Mouse (Mus musculus) midbrain, embryonic 10.5 days (tissue): ENCODE results near the gene Il1b. TPM values are rescaled to one million over a fixed set of nuclear protein-coding genes. Genes with fewer than 3 reads are reported as not detected.

Experiments used
- DNase-seq: peaks from one replicate; pipeline ENCODE4 v3.0.0-alpha.2; 2017; ENCODE audit warnings: low spot score
- H3K27ac ChIP-seq: fragments of 300-500 bp; sonication (generic); replicated peaks from 2 replicates; pipeline ENCODE4 v1.5.1; 2016; ENCODE audit warnings: mild to moderate bottlenecking
- H3K27me3 ChIP-seq: fragments of 300-500 bp; sonication (generic); 2 replicates; pipeline ENCODE4 v1.6.1; 2016; ENCODE audit warnings: low read depth, mild to moderate bottlenecking; ENCODE audit not compliant: poor library complexity, severe bottlenecking
- H3K36me3 ChIP-seq: fragments of 300-500 bp; sonication (generic); 2 replicates; pipeline ENCODE4 v1.6.1; 2016; ENCODE audit warnings: mild to moderate bottlenecking, moderate library complexity
- H3K4me1 ChIP-seq: fragments of 300-500 bp; sonication (generic); 2 replicates; pipeline ENCODE4 v1.6.1; 2016
- H3K4me3 ChIP-seq: fragments of 300-500 bp; sonication (generic); 2 replicates; pipeline ENCODE4 v1.5.1; 2016; ENCODE audit warnings: mild to moderate bottlenecking, moderate library complexity
- H3K9me3 ChIP-seq: fragments of 300-500 bp; sonication (generic); replicated peaks from 2 replicates; pipeline ENCODE4 v1.6.1; 2016; ENCODE audit warnings: mild to moderate bottlenecking
- WGBS: fragments of 180-500 bp; shearing (Covaris S2); methylation state at CpG from one replicate; pipeline ENCODE4 v1.1.7; 2016; 5-methylcytosine and 5-hydroxymethylcytosine counted together
- polyA plus RNA-seq: library from polyadenylated mRNA; unstranded; fragments of >200 nt; fragmentation: Nextera tagmentation; extraction: Ambion mirVana; gene quantifications from 2 replicates; pipeline ENCODE4 v1.2.1, GENCODE M21; 2016

Gene Il1b
- polyA plus RNA-seq, 1 experiment from 2014 or later, result not detected

DNA sequence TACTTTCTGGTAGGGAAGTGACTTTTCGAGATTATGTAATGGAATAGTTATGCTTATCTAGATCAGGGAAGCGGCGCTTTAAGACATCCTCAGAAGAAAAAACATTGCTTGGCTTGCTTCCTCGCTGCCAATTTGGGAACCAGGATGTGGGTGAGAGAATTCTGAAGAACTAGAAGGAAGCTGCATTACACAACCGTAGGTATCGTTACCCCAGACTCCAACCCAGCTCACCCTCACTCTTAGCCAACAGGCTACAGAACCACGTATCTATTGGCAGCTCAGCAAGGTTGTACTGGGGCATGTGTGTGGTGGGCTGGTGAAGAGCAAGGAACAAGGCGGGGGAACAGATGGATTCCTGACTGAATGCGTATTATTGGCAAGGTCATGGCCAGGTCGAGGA is 10.7 kb downstream of the Il1b start:
- no peak overlapping the region for H3K27ac ChIP-seq
- DNase-seq, result no peak
- no peaks in the 10 kb centered on the region for H3K9me3 ChIP-seq
- H3K4me1 ChIP-seq, result no peaks in the 10 kb centered on the region
- H3K36me3 ChIP-seq, result no peaks in the 10 kb centered on the region
- H3K27me3 ChIP-seq, result no peaks in the 10 kb centered on the region
- H3K4me3 ChIP-seq, result no peak overlapping the region
- WGBS, result 89% methylated on average over 10 of the region's 10 CpGs

DNA sequence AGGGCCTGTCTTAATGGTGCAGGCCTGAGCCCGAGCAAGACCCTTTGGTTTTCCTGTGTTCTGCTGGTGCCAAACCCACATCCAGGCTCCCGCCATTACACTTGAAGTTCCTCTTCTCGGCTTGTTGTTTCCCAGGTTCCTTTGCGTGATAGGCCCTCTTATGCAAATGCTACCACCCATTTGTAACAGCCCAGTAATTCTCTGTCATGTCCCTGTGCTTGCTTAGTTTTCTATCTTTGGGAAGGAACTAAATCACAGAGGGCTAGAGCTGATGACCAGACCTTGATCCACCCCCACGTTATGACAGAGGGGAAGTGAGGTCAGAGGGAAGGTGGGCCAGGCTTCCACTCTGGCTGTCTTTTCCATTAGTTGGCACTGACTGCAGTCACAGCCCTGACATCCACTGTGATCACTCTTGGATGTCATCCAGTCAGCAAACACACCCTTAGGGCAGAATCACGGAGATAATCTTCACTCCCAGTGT is 32.8 kb downstream of the Il1b start:
- H3K4me3 ChIP-seq, result no peak overlapping the region
- no peak overlapping the region for H3K27ac ChIP-seq
- DNase-seq, result no peak
- WGBS, result 78% methylated on average over 6 of the region's 6 CpGs
- no peaks in the 10 kb centered on the region; the same call in 1 of the 2 replicates for H3K4me1 ChIP-seq
- H3K27me3 ChIP-seq, result no peaks in the 10 kb centered on the region
- H3K9me3 ChIP-seq, result peaks cover 8% of the 10 kb centered on the region
- H3K36me3 ChIP-seq, result no peaks in the 10 kb centered on the region

GRCm38 (mm10) chr2:129333471-129333870 is 37.5 kb downstream of the Il1b start:
- H3K27me3 ChIP-seq, result no peaks in the 10 kb centered on the region
- WGBS, result 71% methylated on average over 4 of the region's 4 CpGs
- no peak for DNase-seq
- no peaks in the 10 kb centered on the region for H3K36me3 ChIP-seq
- no peaks in the 10 kb centered on the region; the same call in 1 of the 2 replicates for H3K4me1 ChIP-seq
- no peaks in the 10 kb centered on the region for H3K9me3 ChIP-seq
- no peak overlapping the region for H3K27ac ChIP-seq
- no peak overlapping the region for H3K4me3 ChIP-seq

DNA sequence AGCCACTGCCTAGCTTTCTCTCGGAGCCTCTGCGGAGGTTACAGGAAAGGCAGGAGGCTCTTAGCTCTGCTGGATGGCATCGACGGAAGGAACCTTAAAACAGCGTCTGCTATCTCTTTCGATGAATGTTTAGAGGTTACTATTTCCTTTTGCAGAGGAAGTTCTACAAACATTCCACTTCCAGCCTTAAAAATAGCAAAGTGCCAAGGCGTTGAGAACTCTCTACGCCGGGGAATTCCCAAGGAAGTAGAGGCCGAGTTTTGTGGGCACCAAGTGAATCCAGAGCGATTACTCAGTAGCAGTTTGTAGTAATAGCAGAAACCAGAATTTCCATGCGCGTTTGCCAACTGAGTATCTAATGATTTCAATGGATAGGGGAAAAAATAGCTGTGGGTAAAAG is 40.4 kb downstream of the Il1b start:
- 0 out of 2 replicates have a peak, but pooled peaks cover under 1% of the 10 kb centered on the region for H3K9me3 ChIP-seq
- no peaks in the 10 kb centered on the region for H3K27me3 ChIP-seq
- no peak overlapping the region for H3K27ac ChIP-seq
- no peaks in the 10 kb centered on the region for H3K36me3 ChIP-seq
- no peaks in the 10 kb centered on the region; the same call in 1 of the 2 replicates for H3K4me1 ChIP-seq
- H3K4me3 ChIP-seq, result no peak overlapping the region
- no peak for DNase-seq
- WGBS, result 90% methylated on average over 13 of the region's 13 CpGs

DNA sequence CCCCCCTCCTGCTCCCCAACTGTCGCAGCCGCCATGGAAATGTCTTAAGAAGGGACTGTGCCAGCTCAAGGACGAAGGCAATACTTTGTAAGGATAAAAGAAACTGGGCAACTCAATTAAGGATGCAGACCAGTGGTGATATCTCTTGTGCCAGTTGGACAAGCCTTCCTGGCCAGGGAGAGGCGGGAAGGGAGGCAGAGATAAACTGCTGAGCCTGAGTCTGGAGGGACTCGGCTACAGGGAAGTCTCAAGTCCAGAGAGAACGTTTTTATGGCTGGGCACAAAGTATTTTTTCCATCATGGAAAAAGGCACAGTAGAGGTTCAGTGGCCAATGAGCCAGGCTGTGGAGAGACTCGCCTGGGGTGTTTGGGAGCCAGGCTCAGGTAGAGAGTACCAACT is 40.9 kb downstream of the Il1b start:
- no peak overlapping the region for H3K27ac ChIP-seq
- H3K27me3 ChIP-seq, result no peaks in the 10 kb centered on the region
- no peaks in the 10 kb centered on the region for H3K36me3 ChIP-seq
- DNase-seq, result no peak
- 67% methylated on average over 7 of the region's 7 CpGs for WGBS
- H3K9me3 ChIP-seq, result 0 out of 2 replicates have a peak, but pooled peaks cover 3% of the 10 kb centered on the region
- no peaks in the 10 kb centered on the region; the same call in 1 of the 2 replicates for H3K4me1 ChIP-seq
- no peak overlapping the region for H3K4me3 ChIP-seq

DNA sequence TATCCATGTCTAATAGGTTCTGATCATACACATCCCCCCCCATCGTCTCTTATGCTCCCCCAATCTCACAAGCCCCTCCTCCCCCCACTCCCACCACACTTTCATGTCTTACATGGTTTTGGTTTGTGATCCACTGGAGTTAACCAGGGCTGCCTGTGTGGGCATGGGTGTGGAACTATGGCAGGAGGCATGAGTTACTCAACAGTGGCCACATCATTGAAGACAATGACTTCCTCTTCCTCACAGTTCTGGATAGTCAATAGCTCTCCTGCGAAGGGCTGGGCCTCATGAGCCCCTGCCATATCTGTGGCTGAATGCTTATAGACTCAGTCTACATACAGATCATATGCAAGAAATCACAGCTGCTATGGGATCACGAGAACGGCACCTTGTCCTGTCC is 42.7 kb downstream of the Il1b start:
- no peaks in the 10 kb centered on the region for H3K36me3 ChIP-seq
- H3K27me3 ChIP-seq, result no peaks in the 10 kb centered on the region
- H3K4me3 ChIP-seq, result no peak overlapping the region
- no peak overlapping the region for H3K27ac ChIP-seq
- H3K9me3 ChIP-seq, result 0 out of 2 replicates have a peak, but pooled peaks cover 3% of the 10 kb centered on the region
- no peak for DNase-seq
- WGBS, result 94% methylated on average over 4 of the region's 4 CpGs
- no peaks in the 10 kb centered on the region; the same call in 1 of the 2 replicates for H3K4me1 ChIP-seq

DNA sequence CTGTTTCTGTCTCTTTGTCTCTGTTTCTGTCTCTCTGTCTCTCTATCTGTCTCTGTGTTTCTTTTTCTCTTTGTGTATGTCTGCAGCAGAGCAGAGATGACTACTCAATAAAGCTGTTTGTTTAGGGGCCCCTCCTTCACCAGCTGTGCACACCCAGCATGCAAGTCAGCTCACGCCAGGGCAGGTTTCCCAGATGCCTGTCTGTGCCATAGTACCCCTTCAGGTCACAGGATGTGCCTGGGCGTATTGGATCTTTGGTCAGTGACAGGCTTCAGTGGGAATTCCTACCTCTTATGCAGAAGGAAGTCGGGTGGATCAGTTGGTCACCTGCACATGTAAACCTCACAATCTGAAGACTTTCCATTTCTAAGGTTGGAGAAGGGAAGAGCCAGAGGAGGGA is 46.7 kb downstream of the Il1b start:
- H3K27me3 ChIP-seq, result no peaks in the 10 kb centered on the region
- no peaks in the 10 kb centered on the region for H3K4me1 ChIP-seq
- 85% methylated on average over 3 of the region's 3 CpGs for WGBS
- no peak overlapping the region for H3K4me3 ChIP-seq
- H3K36me3 ChIP-seq, result no peaks in the 10 kb centered on the region
- no peak for DNase-seq
- H3K27ac ChIP-seq, result no peak overlapping the region
- 0 out of 2 replicates have a peak, but pooled peaks cover 3% of the 10 kb centered on the region for H3K9me3 ChIP-seq

DNA sequence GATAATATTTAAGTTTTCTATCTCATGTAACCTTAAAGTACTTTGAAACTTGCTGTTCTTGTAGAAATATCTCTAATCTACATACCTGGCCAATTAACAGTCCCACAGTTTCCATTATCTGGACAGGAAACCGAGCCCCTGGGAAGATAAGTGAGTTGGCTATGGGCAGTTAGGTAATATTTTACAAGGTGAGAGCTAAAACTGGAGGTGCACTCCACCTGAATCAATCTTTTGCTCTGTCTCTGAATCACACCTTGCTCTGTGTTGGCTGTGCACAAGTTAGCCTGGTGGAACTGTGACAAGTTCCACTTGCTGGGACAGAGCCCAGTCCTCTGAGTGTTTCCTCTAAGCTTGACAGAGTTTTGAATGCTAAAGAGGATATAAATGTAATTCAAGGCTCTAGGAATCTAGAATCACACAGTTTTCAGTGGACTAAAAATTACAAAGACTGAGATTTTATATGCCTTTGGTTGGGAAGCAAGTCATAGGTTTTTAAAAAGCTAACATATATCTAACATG is 48.8 kb downstream of the Il1b start:
- DNase-seq, result no peak
- H3K9me3 ChIP-seq, result 0 out of 2 replicates have a peak, but pooled peaks cover 3% of the 10 kb centered on the region
- no peak overlapping the region for H3K27ac ChIP-seq
- no peaks in the 10 kb centered on the region for H3K36me3 ChIP-seq
- 77% methylated on average over 1 of the region's 1 CpGs for WGBS
- H3K4me3 ChIP-seq, result no peak overlapping the region
- no peaks in the 10 kb centered on the region for H3K4me1 ChIP-seq
- no peaks in the 10 kb centered on the region for H3K27me3 ChIP-seq

GRCm38 (mm10) chr2:129320033-129320605 is 50.8 kb downstream of the Il1b start:
- Histone ChIP-seq H3K27ac (no peak overlapping the region), H3K36me3 (no peaks in the 10 kb centered on the region), H3K27me3 (no peaks in the 10 kb centered on the region), H3K9me3 (no peaks in the 10 kb centered on the region), H3K4me1 (no peaks in the 10 kb centered on the region), H3K4me3 (no peak overlapping the region)
- WGBS, result 84% methylated on average over 8 of the region's 8 CpGs
- no peak for DNase-seq

- Histone ChIP-seq H3K9me3 (no peaks in the 10 kb centered on the region), H3K4me1 (peaks cover 7% of the 10 kb centered on the region; the same call in 1 of the 2 replicates), H3K27ac (no peak overlapping the region), H3K27me3 (no peaks in the 10 kb centered on the region; the same call in 1 of the 2 replicates), H3K4me3 (no peak overlapping the region), H3K36me3 (no peaks in the 10 kb centered on the region)
- WGBS, result 85% methylated on average over 4 of the region's 4 CpGs
- DNase-seq, result no peak
Observed at GRCm38 (mm10) chr2:129315831-129316230, 55.1 kb downstream of the Il1b start.

- WGBS, result 79% methylated on average over 6 of the region's 6 CpGs
- H3K4me3 ChIP-seq, result no peak overlapping the region
Observed at GRCm38 (mm10) chr2:129314880-129315279, 56.1 kb downstream of the Il1b start.

More at GRCm38 (mm10) chr2:129314880-129315279, 56.1 kb downstream of the Il1b start:
- Histone ChIP-seq H3K4me1 (peaks cover 7% of the 10 kb centered on the region; the same call in 1 of the 2 replicates), H3K36me3 (no peaks in the 10 kb centered on the region), H3K9me3 (no peaks in the 10 kb centered on the region), H3K27me3 (no peaks in the 10 kb centered on the region; the same call in 1 of the 2 replicates), H3K27ac (no peak overlapping the region)
- no peak for DNase-seq
